Mouse (Mus musculus) kidney, adult 2 months (tissue): ENCODE measurements at regions not wholly inside any gene's neighbourhood (a gene's known extent, or its start where the extent isn't known, plus 50 kb on each side); places are given as distances from the start of the nearest gene placed in this dataset.

ENCODE experiments used
- CTCF ChIP-seq: fragments of 200-500 bp; conservative IDR thresholded peaks from 2 replicates; pipeline ENCODE4 v1.5.1; 2011; ENCODE audit warnings: low read depth, mild to moderate bottlenecking, control low read depth, low read length, moderate library complexity, mixed read lengths; ENCODE audit not compliant: insufficient read depth, insufficient read length
- POLR2A ChIP-seq: fragments of 200-500 bp; IDR thresholded peaks from one replicate; pipeline ENCODE4 v1.6.1; 2011; ENCODE audit warnings: low read depth, low read length, control low read depth

GRCm38 (mm10) chr14:24793375-24794285 lies 306.7 kb downstream of the Rps24 start:
- TF ChIP-seq POLR2A, result no peak
- TF ChIP-seq CTCF, result no peak
